Mouse (Mus musculus) retina, postnatal 7 days (tissue): ENCODE data around the gene Dnase1.
"Not testable (repeated sequence)": the region's sequence is repeated elsewhere in the genome, so short reads cannot be mapped to it uniquely, and the experiment has no call there.

Experiments
- DNase-seq: peaks from one replicate; pipeline ENCODE4 v3.0.0-alpha.2; 2012; ENCODE audit warnings: low read depth, low spot score

The Dnase1 gene

DNA sequence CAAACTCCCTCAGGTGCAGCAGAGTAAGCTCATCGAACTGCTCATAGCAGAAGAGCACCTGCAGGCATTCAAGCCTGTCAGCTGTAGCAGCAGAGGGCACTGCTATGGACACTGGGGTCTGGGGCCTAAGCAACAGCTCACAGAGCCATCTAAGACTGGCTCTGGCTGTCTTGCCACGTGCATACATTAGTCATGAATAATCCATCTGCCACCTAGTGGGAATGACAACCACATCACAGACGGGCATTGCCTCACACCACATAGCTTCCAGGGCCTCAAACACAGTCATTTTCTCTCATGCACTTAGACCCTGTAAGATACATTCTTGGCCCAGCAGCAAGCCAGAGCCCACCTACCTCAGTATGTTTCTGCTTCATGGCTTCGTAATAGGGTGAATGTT lies 8.8 kb downstream of the Dnase1 start:
- DNase-seq = no peak

DNA sequence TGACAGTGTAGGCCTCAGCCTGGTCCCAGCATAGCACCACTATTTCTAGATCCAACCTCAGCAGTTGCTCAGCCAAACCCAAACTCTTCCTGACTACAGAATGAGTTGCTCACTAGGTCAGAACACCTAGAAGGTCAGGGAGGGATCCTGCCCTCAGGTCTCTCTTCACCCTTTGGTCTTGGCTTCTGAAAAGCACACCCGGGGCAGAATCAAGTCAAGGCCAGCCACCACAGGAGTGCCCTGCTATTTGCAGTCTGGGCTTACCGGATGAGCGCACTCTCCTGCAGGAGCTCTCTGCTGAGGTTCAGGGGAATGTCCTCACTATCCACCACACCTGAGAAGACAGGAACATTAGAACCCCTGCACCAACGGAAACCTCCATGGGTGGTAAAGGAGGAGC lies 15.9 kb downstream of the Dnase1 start:
- no peak for DNase-seq

DNA sequence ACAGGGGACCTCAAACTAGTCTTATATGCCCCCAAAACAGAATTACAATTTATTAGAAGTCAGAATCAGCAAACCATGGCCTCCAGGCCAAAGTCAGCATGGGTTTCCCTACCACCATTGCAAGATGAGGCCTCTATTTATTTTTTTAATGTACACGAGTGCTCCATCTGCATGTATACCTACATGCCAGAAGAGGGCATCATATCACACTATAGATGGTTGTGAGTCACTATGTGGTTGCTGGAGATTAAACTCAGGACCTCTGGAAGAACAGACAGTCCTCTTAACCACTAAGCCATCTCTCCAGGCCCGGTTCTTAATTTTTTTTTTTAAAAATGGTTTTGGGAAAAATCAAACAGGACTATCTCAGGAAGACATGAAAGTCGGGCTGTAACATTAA lies 17.1 kb downstream of the Dnase1 start:
- no peak for DNase-seq

DNA sequence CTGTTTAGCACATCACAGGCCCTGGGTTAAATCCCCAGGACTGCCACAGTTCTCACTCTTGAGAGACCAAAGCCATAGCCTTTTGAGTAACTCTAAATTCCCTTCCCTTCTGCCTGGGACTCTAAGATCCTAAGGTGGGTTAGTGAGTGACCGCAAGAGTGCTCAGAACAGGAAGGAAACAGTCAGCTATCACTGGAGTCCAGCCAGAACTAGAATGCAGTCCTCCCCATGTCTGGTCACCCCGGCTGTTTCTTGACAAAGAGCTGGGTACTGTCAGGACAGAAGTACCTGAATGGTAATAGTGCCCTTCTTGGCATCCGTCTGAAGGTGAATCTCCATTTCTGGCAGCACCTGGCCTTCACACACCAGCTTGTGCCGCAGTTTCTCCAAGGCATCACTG lies 28.2 kb downstream of the Dnase1 start:
- DNase-seq = no peak

DNA sequence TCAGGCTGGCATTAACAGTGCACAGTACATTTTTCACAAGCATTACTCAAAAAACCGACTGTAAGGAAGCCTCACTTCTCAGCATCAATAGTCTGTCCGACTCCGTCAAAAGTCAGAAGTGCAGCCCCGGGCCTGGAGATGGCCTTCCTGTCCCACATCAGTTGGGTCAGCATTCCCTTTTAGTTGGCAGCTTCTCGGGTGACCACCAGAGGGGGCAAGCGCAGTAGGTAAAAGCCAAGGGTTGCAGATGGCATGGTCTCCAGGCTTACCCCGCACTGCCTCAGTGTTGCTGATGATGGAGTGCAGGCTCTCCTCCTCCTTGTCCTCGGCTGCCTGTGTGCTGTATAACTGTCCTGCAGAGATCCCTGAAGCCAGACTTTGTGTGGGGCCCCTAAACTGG lies 31.8 kb downstream of the Dnase1 start:
- peak; percentile 25 for DNase-seq

DNA sequence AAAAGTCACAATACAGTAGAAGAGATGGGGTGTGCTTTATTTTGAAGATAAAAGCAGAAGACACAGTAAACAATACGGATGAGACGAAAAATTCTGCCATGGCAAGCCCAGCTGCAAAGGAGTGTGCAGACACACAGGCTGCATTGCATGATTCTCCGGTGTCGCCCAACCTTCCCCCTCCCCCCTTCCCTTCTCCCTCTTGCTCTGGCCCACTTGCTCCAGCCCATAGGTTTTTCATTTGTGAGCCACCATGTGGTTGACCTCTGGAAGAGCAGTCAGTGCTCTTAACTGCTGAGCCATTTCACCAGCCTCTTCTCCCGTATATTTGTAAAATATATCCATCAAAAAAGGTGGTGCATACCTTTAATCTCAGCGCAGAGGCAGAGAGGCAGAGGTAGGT lies 37.6 kb downstream of the Dnase1 start:
- no peak for DNase-seq

DNA sequence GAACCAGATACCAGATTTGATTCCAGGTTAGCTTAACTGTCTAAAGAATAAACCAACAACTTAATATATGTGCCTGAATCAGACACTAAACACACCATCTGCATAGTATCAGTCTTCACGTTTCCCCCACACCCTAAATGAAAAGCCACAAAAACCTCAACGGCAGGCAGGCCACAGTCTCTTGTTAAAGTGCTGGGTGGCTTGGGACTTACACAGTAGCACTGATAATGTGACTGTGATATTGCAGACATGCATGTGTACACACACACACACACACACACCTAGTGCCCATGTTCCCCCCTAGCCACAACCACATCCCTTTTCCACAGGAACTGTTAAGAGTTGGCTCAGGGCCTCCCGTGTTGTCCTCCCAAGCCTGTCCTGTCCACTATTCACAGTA lies 38.1 kb downstream of the Dnase1 start:
- DNase-seq = no peak

DNA sequence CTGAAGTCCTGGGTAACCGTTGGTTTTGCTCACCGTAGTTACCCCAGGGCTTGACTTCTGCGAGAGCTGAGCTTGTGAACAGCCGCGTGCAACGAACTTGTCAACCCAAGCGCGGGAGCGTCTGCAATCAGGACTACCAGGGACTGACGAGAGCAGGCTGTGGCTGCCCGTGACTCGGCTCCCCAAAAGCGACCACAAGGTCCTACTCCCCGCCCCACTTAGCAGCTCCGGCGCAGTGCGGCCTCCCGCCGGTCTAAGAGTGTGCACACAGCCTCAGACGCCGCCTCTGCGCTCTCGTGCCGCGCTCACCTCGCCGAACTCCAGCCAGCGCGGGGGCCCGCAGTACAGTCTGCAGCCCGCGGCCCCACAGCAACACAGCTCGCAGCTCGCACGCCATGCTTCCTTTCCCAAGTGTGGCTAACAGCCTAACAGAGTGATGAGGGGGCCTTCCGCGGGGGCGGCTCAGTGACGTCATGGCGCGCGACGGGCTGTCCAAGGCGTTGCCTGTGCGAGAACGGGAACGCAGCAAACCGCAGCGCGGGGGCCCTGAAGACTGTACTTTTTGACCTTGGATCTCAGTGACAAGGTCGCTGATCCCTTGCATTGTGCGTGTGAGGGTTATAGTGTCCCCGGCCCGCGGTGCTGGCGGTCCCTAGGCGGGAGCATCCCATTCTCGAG lies 40.8 kb downstream of the Dnase1 start, which contains the start of gene Trap1:
Trap1 (minus strand) TSS at position 444 of the 678 bp plus-strand sequence.
- peak; percentile 78 for DNase-seq

DNA sequence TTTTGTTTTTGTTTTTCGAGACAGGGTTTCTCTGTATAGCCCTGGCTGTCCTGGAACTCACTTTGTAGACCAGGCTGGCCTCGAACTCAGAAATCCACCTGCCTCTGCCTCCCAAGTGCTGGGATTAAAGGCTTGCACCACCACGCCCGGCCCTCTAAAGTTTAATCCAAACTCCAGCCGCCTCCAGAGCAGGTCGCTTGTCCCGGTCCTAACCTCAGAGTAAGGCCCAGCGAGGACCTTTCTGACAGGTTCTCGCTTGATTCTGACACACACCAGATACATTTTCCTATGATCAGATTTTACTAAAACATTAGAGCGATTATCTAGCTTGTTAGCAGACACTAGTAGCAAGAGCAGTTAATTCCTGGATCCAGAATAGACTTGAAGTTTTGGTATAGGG lies 41.6 kb downstream of the Dnase1 start:
- not testable (repeated sequence) for DNase-seq

DNA sequence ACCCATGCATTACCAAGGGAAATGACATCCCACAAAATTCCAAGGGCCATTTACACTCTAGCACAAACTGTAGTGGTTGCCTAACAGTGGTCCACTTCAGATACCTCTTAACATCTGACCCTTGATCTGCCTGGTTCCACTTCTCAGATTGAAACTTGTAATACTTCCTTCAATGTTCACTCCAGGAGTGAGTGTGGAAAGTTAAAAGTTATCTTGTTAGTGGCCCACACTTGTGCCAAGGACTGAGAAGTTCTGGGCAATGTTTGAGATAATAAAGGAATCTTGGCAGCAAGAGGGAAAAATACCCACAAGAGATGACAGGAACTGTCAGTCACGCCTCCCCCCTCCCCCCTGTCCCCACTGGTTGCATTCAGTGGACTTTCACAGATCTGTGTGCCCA lies 42.9 kb downstream of the Dnase1 start:
- DNase-seq = no peak

DNA sequence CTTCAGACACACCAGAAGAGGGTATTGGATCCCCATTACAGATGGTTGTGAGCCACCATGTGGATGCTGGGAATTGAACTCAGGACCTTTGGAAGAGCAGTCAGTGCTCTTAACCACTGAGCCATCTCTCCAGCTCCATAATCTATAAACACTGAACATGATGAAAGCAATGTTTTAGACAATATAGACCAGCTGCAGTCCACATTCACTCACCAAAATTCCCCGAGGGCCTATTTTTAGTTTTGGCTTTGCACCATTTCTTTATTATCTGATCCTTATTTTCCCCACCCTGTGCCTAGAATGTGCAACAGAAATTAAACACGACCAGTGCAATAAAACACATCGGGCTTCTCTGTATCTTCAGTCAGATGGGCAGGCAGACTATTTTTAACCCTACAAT lies 43.7 kb downstream of the Dnase1 start:
- not testable (repeated sequence) for DNase-seq

DNA sequence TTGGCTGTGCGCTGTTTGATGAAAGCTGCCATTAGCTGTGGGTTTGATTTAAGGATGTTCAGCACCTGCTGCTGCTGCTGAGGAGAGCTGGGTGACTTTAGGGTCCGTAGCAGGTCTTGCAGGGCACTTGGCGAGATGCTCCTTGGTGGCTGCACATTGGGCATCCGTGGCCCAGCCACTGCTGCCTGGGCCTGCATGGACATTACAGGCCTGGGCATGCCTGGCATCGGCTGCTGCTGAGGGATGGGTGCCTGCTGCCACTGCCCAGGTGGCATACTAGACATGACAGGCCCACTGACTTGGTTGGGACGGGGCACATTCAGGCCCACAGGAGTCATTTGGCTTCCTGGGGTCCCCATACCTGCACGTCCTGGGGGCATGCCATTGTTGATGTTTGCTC lies 48.3 kb downstream of the Dnase1 start:
- DNase-seq = no peak

DNA sequence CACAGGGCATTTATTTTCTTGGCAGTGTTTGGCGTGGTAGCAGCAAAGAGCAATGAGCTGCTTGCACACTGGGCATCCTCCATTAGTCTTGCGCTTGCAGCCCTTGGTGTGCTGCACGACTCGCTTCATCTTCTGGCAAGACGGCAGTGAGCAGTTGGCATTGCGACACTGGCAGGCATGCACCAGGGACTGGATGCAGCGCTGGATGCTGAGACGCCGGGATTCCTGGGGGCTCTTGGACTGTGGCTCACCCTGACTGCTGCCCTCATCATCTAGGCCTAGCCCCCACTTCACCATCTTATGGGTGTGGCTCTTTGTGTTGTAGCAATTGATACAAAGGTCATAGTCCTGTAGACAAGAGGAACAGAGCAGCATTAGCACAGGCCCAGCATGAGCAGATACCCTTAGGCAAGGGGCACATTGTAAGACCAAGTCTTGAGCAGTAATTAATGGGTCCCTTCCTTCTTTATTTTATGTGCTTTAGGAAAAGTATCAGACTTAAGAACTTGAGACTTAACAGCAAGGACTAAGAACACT lies 49.2 kb downstream of the Dnase1 start:
- no peak for DNase-seq

DNA sequence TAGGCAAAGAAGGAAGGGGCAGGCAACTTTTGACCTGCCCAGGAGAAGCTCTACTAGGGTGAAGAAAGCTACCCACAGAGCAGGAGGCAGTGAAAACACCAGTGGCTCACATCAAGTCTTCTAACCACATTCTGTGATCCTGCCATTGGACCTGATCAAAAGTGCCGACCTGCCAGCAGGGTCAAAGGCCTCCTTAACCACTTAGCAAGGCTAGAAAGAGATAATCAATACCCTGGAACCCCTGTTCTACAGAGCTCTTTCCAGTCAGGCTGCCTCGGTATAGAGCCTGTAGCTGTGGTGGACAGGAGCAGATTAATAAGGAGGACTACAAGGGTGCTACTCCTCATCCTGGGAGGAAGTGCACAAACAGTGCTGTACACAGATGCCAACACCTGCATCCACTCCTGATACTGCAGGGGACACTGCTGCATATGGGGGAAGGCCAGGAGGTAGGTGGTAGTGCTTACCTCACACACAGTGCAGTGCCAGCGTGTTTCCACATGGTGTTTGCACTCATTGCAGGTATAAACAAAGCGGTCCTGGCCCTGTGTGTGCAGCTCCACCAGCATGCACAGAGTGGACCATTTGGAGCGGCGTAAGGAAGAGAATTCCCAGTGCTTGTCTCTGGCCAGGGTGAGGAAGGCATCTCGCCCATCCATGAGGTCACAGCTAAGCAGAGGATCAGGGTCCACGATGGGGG lies 50.6 kb downstream of the Dnase1 start:
- no peak for DNase-seq
